Mouse (Mus musculus) ES-E14 (cell line): ENCODE measurements around the gene Col25a1.

Source experiments
- CHD2 ChIP-seq: IDR thresholded peaks from 2 replicates; pipeline ENCODE4 v1.6.1; 2014; ENCODE audit warnings: mild to moderate bottlenecking, low read depth, low read length, inconsistent platforms
- HCFC1 ChIP-seq: IDR thresholded peaks from 2 replicates; pipeline ENCODE4 v1.6.1; 2012; ENCODE audit warnings: low read length, inconsistent platforms, borderline replicate concordance; ENCODE audit not compliant: insufficient read depth
- MAFK ChIP-seq: IDR thresholded peaks from 2 replicates; pipeline ENCODE4 v1.6.1; 2014; ENCODE audit warnings: mild to moderate bottlenecking, low read depth, low read length, inconsistent platforms; ENCODE audit not compliant: insufficient read depth
- ZC3H11A ChIP-seq: IDR thresholded peaks from 2 replicates; pipeline ENCODE4 v1.6.1; 2012; ENCODE audit warnings: low read depth, mild to moderate bottlenecking, inconsistent platforms, low read length, borderline replicate concordance
- ZNF384 ChIP-seq: IDR thresholded peaks from 2 replicates; pipeline ENCODE4 v1.6.1; 2012; ENCODE audit warnings: low read depth, low read length, inconsistent platforms

- TF ChIP-seq HCFC1 (no peak), CHD2 (no peak), MAFK (no peak), ZC3H11A (no peak), ZNF384 (no peak)
These were observed 35.6 kb downstream of the Col25a1 start for GRCm38 (mm10) chr3:130166875-130167274.
